14 mouse cellular contexts compared by ENCODE assay signal in genomic region chr19:34299229-34299628, GRCm38 (mm10). TPM values are rescaled to one million over a fixed set of nuclear protein-coding genes. Genes with fewer than 3 reads are reported as not detected.
"Had no signal": no experiment of that assay in that cellular context is flagged by ENCODE, and none has a peak within 500 bp of the region (broad histone marks: within the 10 kb centered on the region; RNA-seq: fewer than 3 reads in every experiment).

No protein-coding gene starts in this region.

- H3K4me1 ChIP-seq: limb, embryonic 13.5 days; midbrain, embryonic 12.5 days; neural tube, embryonic 15.5 days had no signal

- H3K9me3 ChIP-seq: limb, embryonic 13.5 days; midbrain, embryonic 12.5 days; neural tube, embryonic 15.5 days had no signal

- H3K4me3 ChIP-seq: layer of hippocampus, adult 2 months; limb, embryonic 13.5 days; midbrain, embryonic 12.5 days; neural tube, embryonic 15.5 days had no signal

- DNase-seq: kidney, adult 18-20 months; kidney, postnatal 10 days; kidney, postnatal 4 days; left cerebral cortex, postnatal 4 days; lung, adult 18-20 months; right cerebral cortex, postnatal 4 days; spleen, adult 18-20 months; thymus, adult 18-20 months had no signal

- H3K36me3 ChIP-seq: limb, embryonic 13.5 days; midbrain, embryonic 12.5 days; neural tube, embryonic 15.5 days had no signal

- H3K9ac ChIP-seq: limb, embryonic 13.5 days; liver, embryonic 14.5 days; midbrain, embryonic 12.5 days; neural tube, embryonic 15.5 days had no signal

- H3K27me3 ChIP-seq: limb, embryonic 13.5 days; midbrain, embryonic 12.5 days; neural tube, embryonic 15.5 days had no signal

- H3K27ac ChIP-seq: layer of hippocampus, adult 2 months; limb, embryonic 13.5 days; liver, embryonic 14.5 days; midbrain, embryonic 12.5 days; neural tube, embryonic 15.5 days had no signal

- H3K4me2 ChIP-seq: limb, embryonic 13.5 days; midbrain, embryonic 12.5 days; neural tube, embryonic 15.5 days had no signal

RNA-seq across cellular contexts. Expression of gene Acta2, which starts 43.8 kb away (rescaled TPM):
- total RNA-seq: megakaryocyte-erythroid progenitor cell, adult 5-6 weeks had no signal
